Mouse (Mus musculus) left cerebral cortex, adult 9 months (tissue): Measurements from ENCODE around the gene Nptx1.
A peak's percentile ranks its signal among the peaks of the same experiment; 100 is the strongest.

Experiments
- DNase-seq, 2 experiments: peaks; one replicate each; pipeline ENCODE4 v3.0.0; 2022; ENCODE audit warnings: low spot score in 2 of 2

Nptx1 gene

DNA sequence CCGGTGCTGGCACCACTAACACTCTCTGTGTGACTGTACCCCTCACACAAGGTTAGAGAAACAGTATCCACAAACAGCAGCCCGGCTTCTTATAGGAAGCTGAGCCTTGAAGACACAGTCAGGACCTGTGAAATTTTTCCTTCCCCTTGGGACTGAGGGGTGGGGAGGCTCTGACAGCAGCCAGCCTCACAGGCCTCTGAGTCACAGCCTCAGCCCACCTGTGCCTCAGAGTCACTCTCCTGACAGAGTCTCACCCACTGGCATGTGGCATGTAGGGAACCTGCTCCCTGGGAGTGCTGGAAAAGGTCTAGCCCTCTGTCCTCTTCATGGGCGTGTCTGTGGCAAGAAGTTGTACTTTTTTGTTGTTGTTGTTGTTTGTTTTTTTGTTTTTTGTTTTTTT lies 3.9 kb upstream of the Nptx1 start:
- no peak for DNase-seq

DNA sequence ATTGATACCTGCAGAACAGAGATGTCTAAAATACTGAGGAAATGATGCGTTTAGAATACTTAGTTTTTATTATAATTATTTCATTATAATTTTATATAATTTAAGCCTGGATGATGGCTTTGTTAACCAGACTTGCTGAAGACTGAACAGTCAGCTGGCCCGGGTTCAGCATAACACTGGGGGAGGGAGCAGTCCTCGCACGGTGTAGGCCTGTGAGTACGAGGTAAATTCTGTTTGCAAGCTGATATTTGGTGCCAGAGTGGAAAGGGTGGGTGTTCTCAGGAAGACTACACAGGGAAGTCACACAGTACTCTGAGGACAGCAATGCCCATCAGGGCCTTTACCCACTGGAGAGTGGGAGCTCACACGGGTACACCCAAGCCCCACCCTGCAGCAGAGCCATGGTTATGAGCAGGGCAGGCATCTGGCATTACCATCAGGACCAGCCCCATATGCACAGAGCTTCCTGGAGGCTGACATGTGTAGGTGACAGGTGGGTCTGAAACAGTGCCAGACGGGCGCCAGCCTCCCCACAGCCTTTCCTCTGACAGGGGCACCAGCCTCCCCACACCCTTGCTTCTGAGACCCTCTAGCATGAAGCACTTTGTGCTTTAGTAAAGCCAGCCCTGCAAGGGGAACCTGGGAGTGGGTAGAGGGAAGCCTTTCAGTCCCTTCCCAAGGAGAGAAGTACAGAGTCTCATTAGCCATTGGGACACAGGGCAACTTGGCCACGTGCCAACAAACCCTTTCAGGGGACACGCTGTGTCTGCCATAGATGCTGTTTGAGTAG lies 3.2 kb upstream of the Nptx1 start:
- peak in 1 of 2 experiments; percentile 17 for DNase-seq

DNA sequence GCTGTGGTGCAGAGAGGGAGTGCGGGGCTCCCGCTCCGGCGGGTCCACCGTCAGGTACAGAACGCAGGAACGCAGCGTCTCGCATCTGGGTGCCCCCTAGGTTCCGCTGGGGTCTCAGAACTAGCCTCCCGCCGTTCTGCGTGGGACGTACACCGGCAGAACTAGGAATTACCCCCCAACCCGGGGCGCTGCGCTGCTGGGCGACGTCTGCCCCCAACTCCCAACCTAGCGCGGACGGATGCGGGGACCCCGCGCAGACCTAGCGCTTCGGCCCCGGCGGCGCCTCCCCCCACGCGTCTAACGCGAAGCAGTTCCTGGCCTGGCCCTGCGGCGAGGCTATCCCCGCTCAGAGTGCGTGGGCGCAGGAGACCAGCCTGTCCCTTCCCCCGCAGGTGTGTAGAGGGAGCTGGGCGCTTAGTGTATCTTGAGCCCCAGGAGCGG lies 1.8 kb upstream of the Nptx1 start:
- DNase-seq = peak in 1 of 2 experiments; percentile 23

DNA sequence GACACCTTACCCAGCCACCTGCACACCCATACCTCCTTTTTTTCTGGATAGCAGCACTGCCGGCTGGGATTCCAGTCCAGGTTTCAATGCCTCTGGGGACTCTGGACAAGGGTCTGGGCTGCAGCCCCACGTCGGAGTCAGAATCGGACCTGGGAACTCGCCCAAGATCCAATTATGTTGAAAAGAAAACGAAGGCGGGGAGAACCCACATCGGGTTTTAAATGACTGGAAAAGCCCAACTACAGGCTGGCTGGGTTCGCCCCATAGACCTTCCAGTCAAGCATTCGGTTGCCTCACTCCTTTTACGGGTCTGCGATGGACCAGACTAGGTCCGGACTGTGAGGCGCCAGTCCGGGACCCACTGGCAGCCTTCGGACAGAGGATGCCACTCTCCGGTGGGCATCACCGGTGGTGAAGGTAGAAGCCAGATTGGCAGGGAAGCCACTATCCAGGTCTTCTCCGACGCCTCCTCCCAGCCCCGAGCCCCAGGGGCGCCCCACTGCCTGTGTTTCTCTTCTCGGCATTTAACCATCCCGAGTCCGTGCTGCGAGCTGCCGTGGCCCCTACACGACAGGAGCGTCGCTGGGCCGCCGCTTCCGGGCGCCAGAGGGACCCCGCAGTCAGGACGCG lies 1.3 kb upstream of the Nptx1 start:
- no peak for DNase-seq

DNA sequence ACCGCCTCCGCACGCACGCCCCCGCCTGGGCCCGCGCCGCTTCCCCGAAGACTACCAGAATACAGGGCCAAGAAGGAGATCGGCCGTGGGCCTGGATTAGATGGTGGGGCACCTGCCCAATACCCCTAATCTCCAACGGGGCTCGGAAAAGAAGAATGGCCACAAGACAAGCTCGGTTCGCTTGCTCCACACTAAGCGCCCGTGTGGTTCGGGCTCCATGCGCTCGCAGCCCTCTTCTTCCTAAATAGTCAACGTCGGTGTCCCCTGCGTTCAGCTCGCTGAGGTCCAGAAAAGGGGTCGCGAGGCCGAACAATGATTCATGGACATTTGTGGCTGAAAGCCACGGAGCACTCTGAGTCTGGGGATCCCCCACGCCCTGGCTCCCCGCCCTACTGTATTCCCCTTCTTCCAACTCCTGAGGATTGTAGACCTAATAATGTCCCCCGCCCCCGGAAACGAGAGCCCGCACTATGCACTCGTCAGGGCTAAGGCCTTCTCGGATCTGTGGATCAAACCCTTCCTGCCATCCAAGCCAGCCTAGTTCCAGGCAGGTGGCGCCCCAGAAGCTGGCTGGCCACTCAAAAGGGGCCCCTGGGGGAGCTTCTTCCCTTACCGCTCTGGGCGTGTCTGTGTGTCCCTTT lies 518 bp upstream of the Nptx1 start:
- DNase-seq = no peak

DNA sequence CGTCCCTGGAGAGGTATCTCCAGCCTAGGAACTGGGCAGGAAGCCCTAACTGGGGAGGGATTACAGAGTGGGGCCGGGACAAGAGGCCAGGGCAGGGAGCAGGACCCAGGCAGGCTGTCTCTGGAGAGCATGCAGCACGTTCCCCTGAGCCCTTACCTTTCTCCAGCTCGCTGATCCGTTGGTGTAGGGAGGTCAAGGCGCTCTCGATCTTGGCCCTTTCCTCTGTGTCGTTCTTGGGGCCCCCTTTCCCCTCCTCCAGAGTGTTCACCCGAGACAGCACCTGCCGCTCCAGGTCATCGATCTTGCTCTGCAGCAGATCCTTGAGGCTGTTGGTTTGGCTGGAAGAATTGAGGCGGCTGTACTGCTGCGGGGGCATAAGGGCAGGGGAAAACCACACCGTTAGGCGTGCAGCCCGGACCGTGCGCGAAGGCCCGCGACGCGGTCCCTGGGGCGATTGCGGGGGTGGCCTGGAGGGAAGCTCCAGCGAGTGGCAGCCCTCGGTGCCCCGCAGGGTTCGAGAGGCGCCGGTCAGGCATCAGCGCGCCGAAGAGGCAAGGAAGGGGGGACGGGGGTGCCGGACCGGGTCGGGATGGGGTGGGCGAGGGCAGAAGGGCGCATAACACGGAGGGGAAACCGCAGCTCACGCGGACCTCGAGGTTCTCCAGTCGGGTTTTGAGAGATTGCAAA lies 914 bp downstream of the Nptx1 start:
- no peak for DNase-seq

DNA sequence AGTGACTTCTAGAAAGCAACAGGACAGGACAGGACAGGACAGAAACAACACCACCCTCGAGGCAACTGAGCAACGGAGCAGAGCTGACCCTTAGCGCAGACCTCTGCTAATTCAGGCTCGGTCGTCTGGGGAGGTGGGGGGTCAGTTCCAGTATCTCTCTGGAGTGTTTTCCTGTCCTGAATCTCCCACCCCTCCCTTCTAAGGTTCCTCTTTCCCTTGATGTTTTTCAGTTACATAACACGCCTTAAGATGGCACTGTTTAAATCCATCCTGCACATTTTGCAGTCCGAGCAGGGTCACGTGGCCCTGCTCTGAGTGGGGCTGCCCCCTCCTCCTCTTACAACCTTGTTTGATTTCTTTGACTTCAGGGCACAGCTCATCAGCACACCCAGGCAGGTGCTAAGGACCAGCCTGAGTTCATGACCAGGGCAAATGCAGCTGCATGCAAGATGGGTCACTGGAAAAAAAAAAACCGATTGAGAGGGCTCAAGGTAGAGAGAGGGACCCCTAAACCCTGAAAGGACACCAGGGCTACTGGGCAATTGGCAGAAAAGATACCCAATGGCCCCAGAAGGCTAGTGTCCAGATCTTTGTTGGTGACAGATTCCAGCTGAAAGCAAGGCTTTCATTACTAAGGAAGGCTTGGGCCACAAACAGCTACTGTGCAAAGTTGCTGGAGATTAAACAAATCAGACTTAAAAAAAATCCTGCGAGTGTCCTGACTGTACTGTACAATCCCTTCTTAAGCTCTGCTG lies 1.6 kb downstream of the Nptx1 start:
- DNase-seq = no peak

DNA sequence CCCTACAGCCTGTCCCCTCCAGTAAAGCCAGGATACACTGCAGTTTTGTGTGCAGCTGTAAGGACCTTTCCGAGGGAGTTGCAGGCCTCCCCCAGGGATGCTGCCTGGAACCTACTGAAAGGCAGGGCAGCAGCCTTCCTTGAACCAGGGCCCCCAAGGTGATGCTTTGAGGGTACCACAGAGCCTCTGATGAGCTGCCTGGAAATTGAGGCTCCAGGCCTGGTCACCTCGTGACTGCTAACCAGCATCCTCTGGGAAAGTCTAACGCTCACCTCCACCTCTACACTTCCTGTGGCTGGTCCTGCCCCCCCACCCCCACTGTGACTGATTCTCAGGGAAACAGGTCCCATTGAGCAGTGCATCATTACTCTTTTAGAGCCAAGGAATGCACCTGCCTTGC lies 2.3 kb downstream of the Nptx1 start:
- no peak for DNase-seq

DNA sequence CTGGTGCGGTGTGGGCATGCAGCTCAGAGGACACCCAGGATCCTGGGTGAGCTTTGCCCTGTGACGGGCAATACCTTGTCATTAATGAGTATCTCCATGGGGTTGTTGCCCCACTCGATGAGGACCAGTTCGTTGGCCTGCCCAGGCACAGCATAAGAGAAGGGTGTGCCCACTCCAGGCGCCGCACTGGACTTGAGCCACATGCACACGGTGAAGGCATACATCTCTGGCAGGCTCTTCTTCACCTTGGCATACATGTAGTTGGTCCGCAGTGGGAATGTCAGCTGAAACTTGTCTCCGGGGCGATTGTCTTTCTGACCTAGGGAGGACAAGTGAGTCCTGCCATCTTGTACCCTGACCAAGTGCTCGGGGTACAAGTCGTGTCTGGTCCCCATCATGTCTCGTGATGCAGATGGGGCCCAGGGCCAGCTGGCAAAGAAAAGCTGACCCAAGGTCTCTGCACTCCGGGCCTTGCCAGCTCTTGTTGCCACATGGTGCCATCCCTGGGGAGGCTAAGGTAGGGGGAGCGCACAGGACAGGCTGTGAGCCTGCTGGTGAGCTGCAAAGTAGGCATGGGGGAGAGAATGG lies 2.9 kb downstream of the Nptx1 start:
- no peak for DNase-seq

DNA sequence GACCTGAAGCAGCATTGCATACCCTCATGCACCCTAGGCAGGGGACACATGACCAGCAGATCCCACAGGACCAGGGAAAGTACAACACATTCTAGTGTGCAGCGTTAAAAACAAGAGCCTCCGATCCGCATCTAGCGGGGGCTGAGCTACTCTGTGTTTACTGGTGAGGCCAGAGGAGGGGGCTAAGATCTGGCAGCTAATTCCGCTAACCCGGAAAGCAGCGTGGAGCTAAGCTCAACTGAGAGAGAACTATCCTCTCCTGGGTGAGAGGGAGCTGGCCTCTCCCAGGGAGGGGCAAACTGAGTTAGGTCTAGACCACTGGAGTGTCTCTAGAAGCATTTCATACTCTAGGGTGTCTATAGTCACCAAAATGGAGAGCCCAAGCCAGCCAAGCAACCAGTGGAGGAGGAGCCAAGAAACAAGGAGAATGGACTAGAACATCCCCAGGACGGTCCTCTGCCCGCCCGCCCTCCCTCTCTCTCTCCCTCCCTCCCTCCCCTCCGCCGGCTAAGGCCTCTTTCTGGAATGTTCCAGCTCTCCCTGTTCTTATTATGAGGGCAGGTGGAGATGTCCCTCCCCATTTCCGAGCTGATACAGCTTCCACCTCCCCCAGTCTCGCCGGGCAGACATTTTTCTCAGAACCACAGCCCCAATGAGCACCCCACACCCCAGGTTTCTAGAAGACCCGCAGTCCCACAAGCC lies 3.6 kb downstream of the Nptx1 start:
- no peak for DNase-seq

DNA sequence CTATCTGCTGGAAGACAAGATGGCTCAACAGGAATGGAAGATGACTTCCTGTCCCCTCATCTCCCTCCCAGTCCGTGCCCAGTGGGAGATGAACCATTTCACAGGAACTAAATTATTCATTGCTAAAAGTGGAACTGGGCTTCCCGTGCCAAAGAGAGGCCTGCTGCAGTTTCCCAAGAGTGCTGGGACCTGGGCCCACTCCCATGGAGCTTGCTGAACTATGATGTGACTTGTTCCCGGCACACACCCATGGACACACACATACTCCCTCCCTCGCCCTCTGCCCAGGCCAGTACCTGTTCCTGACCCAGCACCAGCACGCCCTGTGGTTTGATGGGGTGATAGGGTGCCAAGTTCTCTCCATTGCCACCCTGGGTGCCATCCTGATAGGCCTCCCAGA lies 4.7 kb downstream of the Nptx1 start:
- DNase-seq = no peak

DNA sequence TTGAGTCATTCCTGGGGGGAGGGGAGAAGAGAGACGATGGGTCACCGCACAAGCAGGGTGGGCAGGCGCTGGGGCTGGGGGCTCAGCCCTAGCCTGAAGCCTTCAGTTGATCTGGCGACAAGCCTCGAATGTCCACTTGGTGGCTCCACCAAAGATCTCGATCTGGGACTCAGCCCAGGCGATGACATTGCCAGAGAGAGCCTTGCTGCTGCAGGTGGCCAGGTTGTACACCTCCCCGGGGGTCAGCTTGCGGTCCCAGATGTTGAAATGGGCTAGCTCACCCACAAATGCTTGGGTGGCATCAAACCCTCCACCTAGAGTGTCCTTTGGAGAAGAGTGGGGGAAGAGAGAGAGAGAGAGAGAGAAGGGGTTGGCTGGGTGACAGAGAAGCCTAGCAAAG lies 5.2 kb downstream of the Nptx1 start:
- DNase-seq = no peak

DNA sequence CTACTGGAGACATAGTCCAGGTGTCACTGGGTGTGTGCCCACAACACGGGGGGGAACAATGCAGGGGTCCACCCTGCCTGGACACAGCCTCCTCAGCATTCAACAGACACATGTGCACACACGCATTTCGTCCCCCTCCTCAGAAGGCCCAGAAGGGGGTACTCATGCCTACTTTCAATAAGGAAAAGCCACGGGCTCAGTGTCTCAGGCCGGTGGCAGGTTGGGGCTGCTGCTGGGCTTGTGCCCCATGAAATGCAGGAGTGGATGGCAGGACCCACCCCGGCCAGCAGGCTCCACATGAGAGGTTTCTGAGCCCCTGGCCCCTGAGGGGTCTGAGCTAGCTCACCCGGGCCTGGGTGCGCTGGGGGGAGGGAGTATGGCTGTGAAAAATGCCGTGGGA lies 6.5 kb downstream of the Nptx1 start:
- DNase-seq = no peak

DNA sequence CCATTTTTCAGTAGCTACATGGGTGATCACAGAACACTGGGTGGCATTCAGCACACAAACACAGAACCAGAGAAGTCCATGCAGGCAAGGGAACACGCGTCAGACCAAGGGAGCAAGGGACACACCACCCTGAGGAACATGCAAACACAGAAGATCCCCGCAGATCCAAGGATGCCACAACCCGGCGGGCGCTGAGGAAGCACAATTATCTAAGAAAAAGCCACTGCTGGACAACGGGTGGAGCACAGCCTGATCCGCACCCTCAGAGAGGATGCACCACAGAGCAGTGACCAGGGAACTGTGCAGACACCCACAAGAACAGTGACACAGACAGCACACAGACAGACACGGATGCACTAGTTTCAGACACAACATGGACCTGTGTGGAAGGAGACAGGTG lies 7.0 kb downstream of the Nptx1 start:
- no peak for DNase-seq

DNA sequence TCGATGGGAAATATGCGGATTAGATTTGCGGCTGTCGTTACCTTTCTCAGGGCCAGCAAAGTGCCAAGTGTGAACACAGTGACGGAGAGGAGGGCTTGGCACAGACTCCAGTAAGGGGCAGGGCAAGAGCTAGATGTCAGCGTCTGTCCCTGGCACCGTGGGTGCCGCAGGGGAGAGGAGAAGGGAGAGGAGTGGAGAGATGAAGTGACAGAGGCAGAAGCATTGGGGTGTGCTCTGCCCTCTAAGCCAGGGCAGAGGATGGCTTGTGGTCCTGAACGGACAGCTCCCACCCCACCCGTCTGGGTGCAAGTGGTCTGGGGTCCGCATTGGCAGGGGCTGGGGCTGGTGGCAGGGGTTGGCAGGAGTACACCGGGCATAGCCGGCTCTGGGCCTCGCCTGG lies 7.6 kb downstream of the Nptx1 start:
- no peak for DNase-seq

DNA sequence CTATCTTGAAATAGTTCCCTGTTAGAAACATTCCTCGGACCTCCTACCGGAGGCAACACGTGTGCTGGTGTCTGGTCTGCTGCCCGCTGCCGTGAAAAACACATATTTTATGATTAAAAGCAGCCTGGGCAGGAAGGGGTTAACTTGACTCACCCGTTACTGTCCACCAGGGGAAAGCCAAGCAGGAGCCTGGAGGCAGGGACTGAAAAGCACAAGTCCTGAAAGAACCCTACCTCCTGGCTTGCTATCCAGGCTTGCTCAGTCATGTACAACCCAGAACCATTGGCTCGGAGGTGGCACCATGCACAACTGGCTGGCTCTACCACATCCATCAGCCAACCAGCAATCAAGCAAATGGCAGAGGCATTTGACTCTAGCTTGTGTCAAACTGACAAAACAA lies 13.8 kb downstream of the Nptx1 start:
- no peak for DNase-seq

DNA sequence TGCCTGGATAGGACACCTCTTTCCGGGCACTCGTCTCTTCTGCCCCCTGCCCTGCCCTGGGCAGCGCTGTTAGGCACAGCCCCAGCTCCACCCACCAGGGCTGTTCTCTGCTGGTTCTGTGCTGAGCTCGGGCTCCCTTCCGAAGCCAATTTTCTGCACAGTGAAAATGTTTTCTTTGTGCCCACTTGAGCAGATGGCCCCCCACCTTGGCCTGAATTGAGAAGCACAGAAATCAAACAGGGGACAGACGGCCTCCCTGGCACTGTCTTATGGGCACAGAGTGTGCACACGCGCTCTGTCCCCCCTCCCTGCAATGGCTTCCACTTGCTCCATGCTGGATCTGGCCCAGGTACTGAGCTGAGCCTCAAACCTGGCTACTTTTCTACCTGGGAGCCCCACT lies 15.1 kb downstream of the Nptx1 start:
- no peak for DNase-seq

DNA sequence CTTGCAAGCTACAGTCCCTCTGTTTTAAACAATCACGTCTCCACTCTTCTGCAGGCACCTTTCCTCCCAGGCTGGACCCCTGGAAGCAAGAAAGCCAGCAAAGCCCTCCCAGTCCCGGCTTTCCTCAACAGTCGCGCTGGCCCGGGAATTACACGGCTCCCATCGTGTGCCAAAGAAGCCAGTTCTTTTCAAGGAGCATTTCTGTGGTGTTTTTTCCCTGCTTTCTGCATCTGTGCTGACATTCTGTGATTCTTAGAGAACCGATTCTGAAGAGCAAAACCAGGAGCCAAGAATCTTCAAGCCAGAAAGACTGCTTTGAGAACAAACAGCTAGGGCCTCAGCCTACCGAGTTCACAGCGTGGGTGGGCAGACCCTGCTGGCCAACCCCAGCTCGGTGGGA lies 18.6 kb downstream of the Nptx1 start:
- no peak for DNase-seq

DNA sequence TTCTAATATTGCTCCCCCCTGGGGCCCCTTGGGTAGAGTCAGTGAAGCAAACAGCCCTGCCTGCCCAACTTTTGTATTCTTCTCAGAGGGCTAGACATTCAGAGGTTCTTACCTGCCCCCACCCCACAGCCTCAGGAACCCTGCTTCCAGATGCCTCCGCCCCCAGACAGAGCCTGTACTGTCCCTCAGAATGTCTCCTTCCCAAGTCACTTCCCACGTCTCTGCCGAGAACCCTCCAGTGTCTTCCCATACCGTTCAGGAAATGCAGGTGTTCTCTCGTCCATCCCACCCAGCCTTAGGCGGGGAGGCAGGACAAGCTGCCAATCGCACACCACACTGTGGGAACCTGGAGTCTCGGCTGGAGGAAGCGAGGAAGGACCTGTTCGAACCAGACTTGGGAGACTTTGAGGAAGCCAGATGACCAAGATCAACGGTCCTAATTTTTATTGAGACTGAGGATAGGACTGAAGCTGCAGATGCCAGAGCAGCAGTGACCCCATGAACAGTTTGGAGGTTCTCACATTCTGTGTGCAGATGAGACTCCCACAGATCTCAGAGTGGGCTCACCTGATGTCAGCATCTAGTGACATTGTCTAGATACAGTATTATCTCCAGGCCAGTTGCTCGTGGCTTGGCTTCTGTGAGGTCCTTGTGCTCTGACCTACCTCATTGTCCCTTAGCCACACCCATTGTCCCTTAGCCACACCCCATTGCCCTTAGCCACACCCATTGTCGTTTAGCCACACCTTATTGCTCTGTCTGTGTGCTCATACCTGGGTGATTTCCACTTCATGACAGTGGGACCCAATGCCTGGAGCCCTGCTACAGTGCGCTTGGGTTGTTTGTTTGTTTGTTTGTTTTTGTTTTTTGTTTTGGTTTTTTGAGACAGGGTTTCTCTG lies 21.2 kb downstream of the Nptx1 start:
- DNase-seq = no peak

DNA sequence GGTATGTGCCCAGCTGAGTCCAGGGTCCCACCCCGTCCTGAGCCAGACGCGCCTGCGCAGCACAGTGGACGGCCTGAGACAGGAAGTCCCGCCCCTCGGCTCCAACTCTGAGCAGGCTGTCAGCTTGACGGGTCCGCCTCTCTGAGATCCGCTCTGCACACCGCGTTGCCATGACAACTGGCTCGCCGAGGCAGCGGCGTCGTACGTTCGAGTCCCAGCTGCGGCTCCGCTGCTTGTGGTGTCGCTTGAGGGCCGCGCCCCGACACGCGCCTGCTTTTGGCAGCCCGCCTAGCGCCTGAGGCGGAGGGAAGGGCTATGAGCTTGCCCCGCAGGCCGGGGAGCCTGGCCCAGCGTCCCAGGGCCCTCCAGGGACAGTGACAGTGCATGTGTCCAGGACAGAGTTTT lies 23.0 kb downstream of the Nptx1 start:
- peak in 1 of 2 experiments; percentile 77 for DNase-seq
